Mouse (Mus musculus) G1E (cell line): ENCODE measurements around the gene Pik3cg. TPM values are rescaled to one million over a fixed set of nuclear protein-coding genes. Genes with fewer than 3 reads are reported as not detected.

Experiments
- ATAC-seq: 2 replicates; pipeline ENCODE4 v1.8.0; 2016; ENCODE audit warnings: mild to moderate bottlenecking; ENCODE audit not compliant: insufficient number of reproducible peaks, poor library complexity, low FRiP score, severe bottlenecking; ENCODE audit errors: extremely low read depth
- DNase-seq: peaks from one replicate; pipeline ENCODE4 v3.0.0; 2012; ENCODE audit warnings: low spot score
- H3K27me3 ChIP-seq: 2 replicates; pipeline ENCODE4 v1.6.1; 2012; ENCODE audit warnings: mild to moderate bottlenecking, low read length, inconsistent platforms; ENCODE audit not compliant: insufficient read depth
- H3K36me3 ChIP-seq: replicated peaks from 2 replicates; pipeline ENCODE3; 2012; ENCODE audit warnings: mild to moderate bottlenecking, inconsistent platforms
- H3K4me1 ChIP-seq: 2 replicates; pipeline ENCODE4 v1.6.1; 2012; ENCODE audit warnings: low read depth, low read length, inconsistent platforms, mixed read lengths; ENCODE audit not compliant: insufficient read depth
- H3K4me3 ChIP-seq: 2 replicates; pipeline ENCODE4 v1.5.1; 2012; ENCODE audit warnings: low read depth, mild to moderate bottlenecking, inconsistent platforms, low read length, moderate library complexity, mixed read lengths
- H3K9me3 ChIP-seq: replicated peaks from 2 replicates; pipeline ENCODE4 v1.6.1; 2012; ENCODE audit warnings: inconsistent platforms
- CTCF ChIP-seq: IDR thresholded peaks from 2 replicates; pipeline ENCODE4 v1.5.1; 2012; ENCODE audit warnings: low read depth, low read length, inconsistent platforms, mixed read lengths
- GATA1 ChIP-seq: IDR thresholded peaks from 2 replicates; pipeline ENCODE4 v1.6.1; 2012; ENCODE audit warnings: borderline replicate concordance, low read length, inconsistent platforms, mixed read lengths
- GATA2 ChIP-seq: IDR thresholded peaks from 2 replicates; pipeline ENCODE4 v1.6.1; 2012; ENCODE audit warnings: low read depth, low read length, inconsistent platforms, borderline replicate concordance
- POLR2AphosphoS5 ChIP-seq: IDR thresholded peaks from 2 replicates; pipeline ENCODE4 v1.6.1; 2012; ENCODE audit warnings: low read depth, low read length, inconsistent platforms; ENCODE audit not compliant: insufficient replicate concordance
- TAL1 ChIP-seq: conservative IDR thresholded peaks from 2 replicates; pipeline ENCODE4 v1.6.1; 2012; ENCODE audit warnings: low read depth, low read length, inconsistent platforms, mixed read lengths
- polyA plus RNA-seq: library from polyadenylated mRNA; stranded (reverse); fragments of >175 nt; gene quantifications from 2 replicates; pipeline ENCODE4 v1.2.3, GENCODE M21; 2012
- total RNA-seq, 2 experiments: library from RNA; stranded (forward) in 1 of 2; stranded (reverse) in 1 of 2; fragments of 200-1000 nt in 1 of 2; fragments of >200 nt in 1 of 2; fragmentation: Nextera tagmentation in 1 of 2; gene quantifications; 2 replicates each; pipeline ENCODE4 v1.2.3; 2014 to 2017

Pik3cg gene
- total and polyA plus RNA-seq, 3 experiments, result 4.0 to 56.2 (median 42.4) TPM

- ATAC-seq, result no peak
- TF ChIP-seq GATA1, result no peak
- no peak for TF ChIP-seq TAL1
- TF ChIP-seq CTCF, result no peak
- TF ChIP-seq GATA2, result no peak
- no peak for TF ChIP-seq POLR2AphosphoS5
- no peak overlapping the region for H3K4me3 ChIP-seq
These were observed 25.6 kb downstream of the Pik3cg start for GRCm38 (mm10) chr12:32182632-32183419.

GRCm38 (mm10) chr12:32181885-32182284 lies 26.6 kb downstream of the Pik3cg start:
- TF ChIP-seq GATA2 (no peak), TAL1 (no peak), POLR2AphosphoS5 (no peak), GATA1 (no peak), CTCF (no peak)
- H3K9me3 ChIP-seq, result no peaks in the 10 kb centered on the region
- H3K4me1 ChIP-seq, result peaks cover 6% of the 10 kb centered on the region
- H3K4me3 ChIP-seq, result no peak overlapping the region
- H3K27me3 ChIP-seq, result peaks cover 20% of the 10 kb centered on the region
- no peak for ATAC-seq
- DNase-seq, result no peak
- H3K36me3 ChIP-seq, result no peaks in the 10 kb centered on the region

More at GRCm38 (mm10) chr12:32182632-32183419, 25.6 kb downstream of the Pik3cg start:
- no peaks in the 10 kb centered on the region for H3K9me3 ChIP-seq
- no peaks in the 10 kb centered on the region for H3K36me3 ChIP-seq
- peaks cover 12% of the 10 kb centered on the region for H3K4me1 ChIP-seq
- H3K27me3 ChIP-seq, result peaks cover 17% of the 10 kb centered on the region
- DNase-seq, result no peak

GRCm38 (mm10) chr12:32174437-32174836 lies 34.0 kb downstream of the Pik3cg start:
- DNase-seq (no peak), ATAC-seq (no peak)
- H3K36me3 ChIP-seq, result peaks cover 2% of the 10 kb centered on the region
- H3K4me3 ChIP-seq, result no peak overlapping the region
- H3K4me1 ChIP-seq, result peaks cover 4% of the 10 kb centered on the region; the same call in 1 of the 2 replicates
- peaks cover 29% of the 10 kb centered on the region for H3K27me3 ChIP-seq
- TF ChIP-seq GATA2 (no peak), TAL1 (no peak), GATA1 (no peak), CTCF (no peak), POLR2AphosphoS5 (no peak)
- H3K9me3 ChIP-seq, result no peaks in the 10 kb centered on the region

- ATAC-seq (no peak), DNase-seq (no peak)
- Histone ChIP-seq H3K4me3 (no peak overlapping the region), H3K9me3 (no peaks in the 10 kb centered on the region), H3K27me3 (peaks cover 34% of the 10 kb centered on the region), H3K4me1 (peaks cover 4% of the 10 kb centered on the region; the same call in 1 of the 2 replicates), H3K36me3 (peaks cover 2% of the 10 kb centered on the region)
- no peak for TF ChIP-seq TAL1
- no peak for TF ChIP-seq GATA1
- TF ChIP-seq GATA2, result no peak
- TF ChIP-seq POLR2AphosphoS5, result no peak
- no peak for TF ChIP-seq CTCF
These were observed 35.6 kb downstream of the Pik3cg start for GRCm38 (mm10) chr12:32172826-32173225.

GRCm38 (mm10) chr12:32169164-32169563 lies 39.3 kb downstream of the Pik3cg start:
- no peaks in the 10 kb centered on the region for H3K4me1 ChIP-seq
- no peaks in the 10 kb centered on the region for H3K36me3 ChIP-seq
- no peak for ATAC-seq
- DNase-seq, result no peak
- peaks cover 3% of the 10 kb centered on the region for H3K9me3 ChIP-seq
- TF ChIP-seq POLR2AphosphoS5 (no peak), TAL1 (no peak), GATA1 (no peak), GATA2 (no peak), CTCF (no peak)
- peaks cover 19% of the 10 kb centered on the region for H3K27me3 ChIP-seq
- H3K4me3 ChIP-seq, result no peak overlapping the region

GRCm38 (mm10) chr12:32168751-32169150 lies 39.7 kb downstream of the Pik3cg start:
- peaks cover 5% of the 10 kb centered on the region for H3K9me3 ChIP-seq
- peaks cover under 1% of the 10 kb centered on the region for H3K4me1 ChIP-seq
- ATAC-seq (no peak), DNase-seq (no peak)
- TF ChIP-seq TAL1 (no peak), GATA1 (no peak), POLR2AphosphoS5 (no peak), CTCF (no peak), GATA2 (no peak)
- peaks cover 19% of the 10 kb centered on the region for H3K27me3 ChIP-seq
- no peak overlapping the region for H3K4me3 ChIP-seq
- no peaks in the 10 kb centered on the region for H3K36me3 ChIP-seq

- H3K9me3 ChIP-seq, result peaks cover 5% of the 10 kb centered on the region
- TF ChIP-seq GATA2 (no peak), TAL1 (no peak), CTCF (no peak), POLR2AphosphoS5 (no peak), GATA1 (no peak)
- peaks cover 39% of the 10 kb centered on the region for H3K27me3 ChIP-seq
- DNase-seq, result no peak
- peak; percentile 75 for ATAC-seq
- no peak overlapping the region for H3K4me3 ChIP-seq
- peaks cover 3% of the 10 kb centered on the region for H3K4me1 ChIP-seq
- no peaks in the 10 kb centered on the region for H3K36me3 ChIP-seq
These were observed 44.8 kb downstream of the Pik3cg start for GRCm38 (mm10) chr12:32163706-32164105.
